Mouse (Mus musculus) adrenal gland (tissue): ENCODE results near the gene Gdf15.

Source experiments
- intact Hi-C: fragments of 180-260 bp; cut with DNase I; formaldehyde crosslinking; loops from one replicate; pipeline ENCODE4 v1.15.1; 2025
- long read RNA-seq, 2 experiments: library from polyadenylated mRNA; unstranded; transcript quantifications; one replicate each; pipeline ENCODE4 v2.0.0; 2020; ENCODE audit warnings: borderline replicate concordance in 1 of 2; ENCODE audit not compliant: insufficient replicate concordance in 1 of 2

Gene Gdf15
- long read RNA-seq, experiment 1, transcript Gdf15-201 (2 exons, 1,545 nt), result major isoform, 8 of 9 reads
- long read RNA-seq, experiment 1, partial matches to known transcripts, result 0 of 9 reads
- long read RNA-seq, experiment 1, other reads (novel, unspliced or antisense), result 1 of 9 reads
- long read RNA-seq, experiment 2, transcript Gdf15-201 (2 exons, 1,545 nt), result major isoform, 13 of 14 reads
- long read RNA-seq, experiment 2, partial matches to known transcripts, result 1 of 14 reads
- long read RNA-seq, experiment 2, other reads (novel, unspliced or antisense), result 0 of 14 reads

- intact Hi-C loops, result no loop called here
Measured at GRCm38 (mm10) chr8:70632346-70632892, at the start of gene Gdf15. Gene Gdf15 (minus strand): TSS chr8:70632456.

- intact Hi-C loops, result no loop called here
Measured at GRCm38 (mm10) chr8:70681410-70681809, 49.2 kb upstream of the Gdf15 start.

- intact Hi-C loops, result no loop called here
Measured at GRCm38 (mm10) chr8:70680039-70680438, 47.8 kb upstream of the Gdf15 start.

- intact Hi-C loops, result no loop called here
Measured at GRCm38 (mm10) chr8:70679404-70679803, 47.1 kb upstream of the Gdf15 start.

GRCm38 (mm10) chr8:70678679-70679078 is 46.4 kb upstream of the Gdf15 start:
- intact Hi-C loops, result no loop called here

- intact Hi-C loops, result no loop called here
Measured at GRCm38 (mm10) chr8:70677451-70678080, 45.3 kb upstream of the Gdf15 start.

GRCm38 (mm10) chr8:70675336-70675735 is 43.1 kb upstream of the Gdf15 start:
- intact Hi-C loops, result no loop called here

- intact Hi-C loops, result no loop called here
Measured at GRCm38 (mm10) chr8:70674716-70675115, 42.5 kb upstream of the Gdf15 start.

- intact Hi-C loops, result no loop called here
Measured at GRCm38 (mm10) chr8:70674109-70674508, 41.9 kb upstream of the Gdf15 start.

GRCm38 (mm10) chr8:70673079-70673856 is 41.0 kb upstream of the Gdf15 start, which contains the start of gene Lsm4:
Gene Lsm4 (plus strand): TSS chr8:70673248.
- intact Hi-C loops, result no loop called here

- intact Hi-C loops, result loop anchor here (1.0 kb wide), 1 partner anchor 29 kb away; no protein-coding TSS in a partner anchor
Measured at GRCm38 (mm10) chr8:70672325-70673078, 40.2 kb upstream of the Gdf15 start.

GRCm38 (mm10) chr8:70671615-70672324 is 39.5 kb upstream of the Gdf15 start:
- intact Hi-C loops, result loop anchor here (1.0 kb wide), 1 partner anchor 30 kb away; no protein-coding TSS in a partner anchor

GRCm38 (mm10) chr8:70667071-70667470 is 34.8 kb upstream of the Gdf15 start:
- intact Hi-C loops, result no loop called here

- intact Hi-C loops, result no loop called here
Measured at GRCm38 (mm10) chr8:70665599-70665998, 33.3 kb upstream of the Gdf15 start.

GRCm38 (mm10) chr8:70664631-70665030 is 32.4 kb upstream of the Gdf15 start:
- intact Hi-C loops, result no loop called here

- intact Hi-C loops, result no loop called here
Measured at GRCm38 (mm10) chr8:70663691-70664090, 31.4 kb upstream of the Gdf15 start.

GRCm38 (mm10) chr8:70660273-70660725 is 28.0 kb upstream of the Gdf15 start, which contains the start of gene Pgpep1:
Gene Pgpep1 (minus strand): TSS chr8:70660388.
- intact Hi-C loops, result no loop called here

GRCm38 (mm10) chr8:70659604-70660272 is 27.5 kb upstream of the Gdf15 start:
- intact Hi-C loops, result loop anchor here (10.0 kb wide), 1 partner anchor 45 kb away; the partner anchor contains the start of gene Iqcn

- intact Hi-C loops, result loop anchor here (10.0 kb wide), 1 partner anchor 46 kb away; the partner anchor contains the start of gene Iqcn
Measured at GRCm38 (mm10) chr8:70658897-70659603, 26.8 kb upstream of the Gdf15 start.
